Mouse (Mus musculus) small intestine, adult 2 months (tissue): ENCODE measurements around the gene Mau2. TPM values are rescaled to one million over a fixed set of nuclear protein-coding genes. Genes with fewer than 3 reads are reported as not detected.

Experiments
- H3K27ac ChIP-seq: fragments of 200-500 bp; 2 replicates; pipeline ENCODE4 v1.5.1; 2012; ENCODE audit warnings: low read depth, low read length, control low read depth, inconsistent platforms; ENCODE audit not compliant: insufficient read depth
- H3K27me3 ChIP-seq: fragments of 200-500 bp; 2 replicates; pipeline ENCODE4 v1.6.1; 2012; ENCODE audit warnings: mild to moderate bottlenecking, moderate library complexity, low read length, inconsistent platforms; ENCODE audit not compliant: control insufficient read depth, insufficient read depth
- H3K36me3 ChIP-seq: fragments of 200-500 bp; 2 replicates; pipeline ENCODE4 v1.6.1; 2012; ENCODE audit warnings: mild to moderate bottlenecking, low read length, control low read depth, inconsistent platforms; ENCODE audit not compliant: control insufficient read depth, insufficient read depth
- H3K4me1 ChIP-seq: fragments of 200-500 bp; 2 replicates; pipeline ENCODE4 v1.6.1; 2012; ENCODE audit warnings: low read length, inconsistent platforms, mixed read lengths; ENCODE audit not compliant: control insufficient read depth, insufficient read depth, insufficient read length
- H3K4me3 ChIP-seq: fragments of 200-500 bp; 2 replicates; pipeline ENCODE4 v1.5.1; 2012; ENCODE audit warnings: low read depth, mild to moderate bottlenecking, control low read depth, inconsistent platforms, low read length, moderate library complexity
- CTCF ChIP-seq: fragments of 200-500 bp; IDR thresholded peaks from 2 replicates; pipeline ENCODE4 v1.5.1; 2012; ENCODE audit warnings: low read depth, mild to moderate bottlenecking, control low read depth, inconsistent platforms, low read length, moderate library complexity, mixed read lengths; ENCODE audit not compliant: insufficient replicate concordance, insufficient read length; ENCODE audit errors: extremely low read depth
- POLR2A ChIP-seq: fragments of 200-500 bp; IDR thresholded peaks from 2 replicates; pipeline ENCODE4 v1.6.1; 2012; ENCODE audit warnings: low read depth, mild to moderate bottlenecking, control low read depth, inconsistent platforms, low read length, moderate library complexity
- WGBS: fragments of 180-500 bp; shearing (Covaris S2); methylation state at CpG from one replicate; pipeline ENCODE4 v1.1.7; 2018; 5-methylcytosine and 5-hydroxymethylcytosine counted together
- polyA plus RNA-seq: library from polyadenylated mRNA; depleted of rRNA; stranded (reverse); fragments of >200 nt; gene quantifications from 2 replicates; pipeline ENCODE4 v1.2.3, GENCODE M21; 2012

The Mau2 gene
- polyA plus RNA-seq, 1 experiment = 107 TPM

DNA sequence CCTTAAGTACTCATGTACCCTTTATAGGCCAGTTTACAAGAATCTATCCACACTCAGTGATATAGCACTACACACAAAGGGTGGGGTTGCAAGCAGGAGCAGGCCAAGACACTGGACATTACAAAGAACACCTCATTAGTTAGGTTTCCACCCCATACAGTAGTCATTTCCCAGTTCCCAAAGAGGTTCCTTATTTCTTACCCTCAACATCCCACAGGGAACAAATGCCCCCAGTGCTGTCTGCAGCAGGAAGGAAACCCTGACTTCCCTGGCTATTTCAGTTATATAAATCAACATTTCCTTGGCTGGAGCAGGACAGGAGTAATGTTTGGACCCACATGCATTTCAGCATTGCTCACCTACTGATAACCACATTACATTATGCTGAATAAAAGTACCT is 54.8 kb downstream of the Mau2 start:
- Histone ChIP-seq H3K27ac (no peak overlapping the region), H3K36me3 (peaks cover 6% of the 10 kb centered on the region), H3K4me3 (no peak overlapping the region), H3K4me1 (peaks cover 8% of the 10 kb centered on the region; the same call in 1 of the 2 replicates), H3K27me3 (no peaks in the 10 kb centered on the region)
- TF ChIP-seq POLR2A = no peak
- TF ChIP-seq CTCF = no peak

DNA sequence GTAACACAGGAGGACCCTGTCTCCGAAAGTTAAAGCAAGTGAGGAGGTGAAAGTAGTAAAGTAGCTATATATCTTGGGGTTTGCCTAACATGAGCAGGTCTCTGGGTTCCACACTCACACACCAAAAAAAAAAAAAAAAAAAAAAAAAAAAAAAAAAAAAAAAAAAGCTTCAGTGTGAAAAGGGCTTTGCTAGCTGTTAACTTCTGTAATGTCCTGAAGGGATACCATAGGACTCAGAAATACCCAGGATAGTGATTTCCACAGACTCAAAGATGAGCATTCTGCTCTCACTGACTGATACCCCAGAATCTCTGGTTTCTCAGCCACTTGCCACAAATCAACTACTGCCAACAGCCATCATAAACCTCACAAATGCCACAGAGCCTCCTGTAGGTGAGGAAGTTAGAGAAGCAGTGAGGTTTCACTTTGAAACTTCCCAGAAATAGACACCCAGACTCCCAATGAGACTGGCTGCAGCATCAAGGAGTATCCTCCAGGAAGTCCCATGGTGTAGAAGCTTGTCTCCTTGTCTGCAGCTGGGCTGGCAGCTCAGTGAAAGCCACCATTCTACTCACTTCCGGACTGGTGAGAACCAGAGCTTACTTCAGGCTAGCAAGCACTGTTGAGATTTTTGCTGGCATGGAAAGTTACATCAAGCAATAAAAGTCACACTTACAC is 57.5 kb downstream of the Mau2 start:
- H3K36me3 ChIP-seq = peaks cover 5% of the 10 kb centered on the region; the same call in 1 of the 2 replicates
- 77% methylated on average over 2 of the region's 2 CpGs for WGBS
- peaks cover 2% of the 10 kb centered on the region; the same call in 1 of the 2 replicates for H3K4me1 ChIP-seq
- H3K4me3 ChIP-seq = no peak overlapping the region
- H3K27ac ChIP-seq = no peak overlapping the region
- no peaks in the 10 kb centered on the region for H3K27me3 ChIP-seq
- TF ChIP-seq CTCF (no peak), POLR2A (no peak)

DNA sequence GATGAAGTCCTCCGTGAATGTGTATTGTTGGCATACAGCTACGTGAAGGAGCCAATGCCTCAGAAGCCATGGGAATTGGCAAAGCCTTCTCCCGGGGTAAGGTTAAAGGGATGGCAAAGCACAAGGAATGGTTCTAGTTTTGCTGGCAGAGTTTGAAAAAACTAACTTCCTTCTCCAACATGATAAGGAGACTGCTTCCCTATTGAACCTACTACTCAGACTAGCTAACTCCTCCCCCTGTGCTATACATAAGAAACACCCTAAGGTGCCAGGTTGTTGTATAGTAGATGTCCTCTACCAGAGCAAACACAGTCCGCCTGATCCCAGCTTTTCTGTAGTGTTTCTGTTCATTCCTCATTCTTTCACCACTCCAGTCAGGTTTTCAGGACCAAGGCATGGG is 64.1 kb downstream of the Mau2 start:
- WGBS = 48% methylated on average over 4 of the region's 4 CpGs

DNA sequence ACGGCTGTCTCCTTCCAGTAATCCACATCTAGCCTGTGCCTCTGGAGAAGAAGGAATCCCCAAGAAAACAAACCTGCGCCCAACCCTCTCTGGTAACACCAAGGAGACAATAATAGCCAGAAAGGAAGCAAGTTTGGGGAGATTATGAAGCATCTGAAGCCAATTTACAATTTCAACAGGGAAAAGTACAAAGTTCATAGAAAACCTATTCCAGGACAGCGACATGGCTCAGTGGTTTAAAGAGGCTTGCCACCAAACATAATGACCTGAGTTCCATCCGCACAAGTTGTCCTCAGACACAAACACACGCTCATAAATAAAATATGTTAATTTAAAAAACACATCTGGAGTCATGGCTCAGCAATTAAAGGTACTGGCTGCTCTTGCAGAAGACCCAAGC is 67.7 kb downstream of the Mau2 start:
- 28% methylated on average over 5 of the region's 5 CpGs for WGBS
- Histone ChIP-seq H3K36me3 (no peaks in the 10 kb centered on the region), H3K27ac (peak overlapping the region; percentile 82), H3K4me3 (peak overlapping the region; percentile 91), H3K4me1 (peaks cover 31% of the 10 kb centered on the region), H3K27me3 (no peaks in the 10 kb centered on the region)
- no peak for TF ChIP-seq CTCF
- TF ChIP-seq POLR2A = no peak

More for the DNA sequence above, 64.1 kb downstream of the Mau2 start:
- Histone ChIP-seq H3K27ac (no peak overlapping the region), H3K4me3 (no peak overlapping the region), H3K4me1 (peaks cover 11% of the 10 kb centered on the region; the same call in 1 of the 2 replicates), H3K36me3 (0 out of 2 replicates have a peak, but pooled peaks cover 2% of the 10 kb centered on the region), H3K27me3 (no peaks in the 10 kb centered on the region)
- TF ChIP-seq POLR2A = no peak
- no peak for TF ChIP-seq CTCF

DNA sequence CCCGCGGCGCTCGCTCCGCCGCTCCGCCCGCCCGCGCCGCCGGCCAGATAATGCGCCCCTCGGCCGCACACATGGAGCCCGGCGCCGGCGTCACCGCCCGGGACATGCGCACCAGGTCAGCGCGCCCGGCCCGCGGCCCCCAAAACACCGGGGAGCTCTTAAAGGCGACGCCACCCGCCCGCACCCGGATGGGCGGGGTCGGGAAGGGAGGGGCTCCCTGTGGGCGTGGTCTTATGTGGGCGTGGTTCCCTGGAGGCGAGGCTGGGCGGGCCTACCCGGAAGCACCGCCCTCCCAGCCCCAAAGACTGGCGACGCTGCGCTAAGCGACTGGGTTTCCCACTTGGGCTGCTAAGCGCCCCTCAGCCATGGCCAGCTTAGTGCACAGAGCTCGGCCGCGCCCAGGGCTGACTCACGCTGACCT is 68.3 kb downstream of the Mau2 start:
- peak overlapping the region; percentile 91 for H3K4me3 ChIP-seq
- no peaks in the 10 kb centered on the region for H3K27me3 ChIP-seq
- TF ChIP-seq POLR2A (peak; percentile 49; the same call in 1 of the 2 replicates), CTCF (no peak)
- under 1% methylated on average over 50 of the region's 50 CpGs for WGBS
- H3K36me3 ChIP-seq = no peaks in the 10 kb centered on the region
- peaks cover 36% of the 10 kb centered on the region for H3K4me1 ChIP-seq
- peak overlapping the region; percentile 82 for H3K27ac ChIP-seq

DNA sequence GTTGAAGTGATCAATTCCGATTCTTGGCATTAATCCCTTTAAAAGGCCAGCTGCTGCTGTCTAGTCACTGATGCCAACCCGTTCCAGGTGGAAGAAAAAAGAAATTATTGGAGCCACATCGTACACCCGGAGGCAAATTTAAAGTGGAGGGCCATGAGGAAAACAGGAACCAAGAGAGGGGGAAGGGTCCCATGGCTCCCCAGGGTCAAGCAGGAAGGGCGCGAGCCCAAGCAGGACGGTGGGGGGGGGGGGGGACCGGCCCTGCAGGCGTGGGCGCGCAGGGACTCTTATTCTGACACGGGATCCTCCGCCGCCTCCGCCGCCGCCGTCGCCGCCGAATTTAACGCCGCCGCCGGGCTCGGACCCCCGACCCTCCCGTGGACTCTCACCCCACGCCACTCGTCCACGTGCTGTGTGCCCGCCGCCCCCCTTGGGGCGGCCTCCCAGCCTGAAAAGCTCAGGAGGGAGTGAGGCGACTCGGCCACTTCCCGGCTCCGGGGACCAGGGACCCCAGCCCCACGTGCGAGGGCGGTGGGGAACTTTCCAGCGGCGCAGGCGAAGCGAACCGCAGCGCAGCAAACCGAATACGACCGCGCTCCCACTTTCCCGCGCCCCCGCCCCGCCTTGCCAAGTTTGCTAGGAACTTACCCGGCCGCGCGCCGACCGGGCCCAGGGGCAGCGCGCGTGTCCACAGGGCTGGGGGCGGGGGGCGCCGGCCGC is 68.9 kb downstream of the Mau2 start:
- TF ChIP-seq CTCF (no peak), POLR2A (no peak)
- under 1% methylated on average over 60 of the region's 68 CpGs for WGBS
- Histone ChIP-seq H3K36me3 (no peaks in the 10 kb centered on the region), H3K4me3 (peak overlapping the region; percentile 91), H3K4me1 (peaks cover 36% of the 10 kb centered on the region), H3K27me3 (no peaks in the 10 kb centered on the region), H3K27ac (peak overlapping the region; percentile 53)

DNA sequence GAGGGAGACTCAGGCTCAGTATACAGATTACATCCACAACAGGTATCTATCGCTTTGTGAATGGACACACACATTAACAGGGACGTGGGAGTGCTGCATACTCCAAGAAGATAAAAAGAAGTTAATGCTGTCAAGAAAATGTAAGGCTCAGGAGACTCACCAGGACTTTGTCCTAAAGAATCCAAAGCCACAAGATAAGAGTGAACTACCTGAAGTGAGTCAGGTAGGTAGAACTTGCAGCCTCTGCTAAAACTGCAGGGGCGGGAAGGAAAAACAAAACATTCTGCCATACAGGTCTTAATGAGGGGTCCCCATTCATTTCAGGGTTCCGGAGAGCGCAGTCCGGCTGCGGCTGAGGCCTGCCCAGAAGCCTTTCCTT is 69.5 kb downstream of the Mau2 start:
- peaks cover 33% of the 10 kb centered on the region for H3K4me1 ChIP-seq
- TF ChIP-seq POLR2A (no peak), CTCF (no peak)
- H3K27ac ChIP-seq = peak overlapping the region; percentile 55
- WGBS = 9% methylated on average over 7 of the region's 7 CpGs
- H3K27me3 ChIP-seq = no peaks in the 10 kb centered on the region
- H3K4me3 ChIP-seq = peak overlapping the region; percentile 91
- no peaks in the 10 kb centered on the region for H3K36me3 ChIP-seq
